Mouse (Mus musculus): Measurements from ENCODE around the gene Fanci.

- TF ChIP-seq ZC3H11A (IDR thresholded peaks at IDR 0.05; ENCODE audit: borderline replicate concordance, low read depth, low read length) (peak; percentile 85), HCFC1 (IDR thresholded peaks at IDR 0.05; ENCODE audit: borderline replicate concordance, insufficient read depth, low read length) (no peak), ZNF384 (IDR thresholded peaks at IDR 0.05; ENCODE audit: low read depth, low read length) (no peak)
Observed at GRCm38 (mm10) chr7:79349738-79350386, 41.9 kb upstream of the Fanci start.

Data from ES-E14 (cell line).